Mouse (Mus musculus) stomach, postnatal 0 days (tissue): ENCODE data around the gene Spryd3.

ENCODE experiments used
- CTCF ChIP-seq: IDR thresholded peaks from 2 replicates; pipeline ENCODE4 v1.5.1; 2016; ENCODE audit warnings: antibody characterized with exemption, low read depth, mild to moderate bottlenecking, moderate library complexity
- EP300 ChIP-seq: optimal IDR thresholded peaks from 2 replicates; pipeline ENCODE3; 2016; ENCODE audit warnings: antibody characterized with exemption

DNA sequence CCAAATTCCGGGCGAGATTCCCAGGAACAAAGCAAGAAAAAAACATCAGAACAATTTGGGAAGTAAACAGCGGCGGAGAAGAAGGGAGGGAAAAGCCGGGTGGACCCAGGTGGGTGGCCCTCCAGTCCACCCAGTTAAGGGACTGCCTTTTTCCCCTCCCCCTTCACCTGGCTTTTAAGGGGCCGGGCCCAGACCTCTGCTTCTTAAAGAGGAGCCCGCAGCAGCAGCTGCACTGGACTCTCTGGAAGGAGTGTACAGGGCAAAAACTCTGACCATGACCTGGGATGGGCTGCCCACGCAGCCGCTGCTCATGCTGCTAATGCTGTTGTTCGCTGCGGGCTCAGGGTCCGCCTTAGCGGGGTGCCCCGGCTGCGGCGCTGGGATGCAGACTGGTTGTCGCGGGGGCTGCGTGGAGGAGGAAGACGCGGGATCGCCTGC is 8.3 kb upstream of the Spryd3 start, which contains the start of gene Igfbp6:
- no peak for TF ChIP-seq CTCF
- TF ChIP-seq EP300 = no peak
